Mouse (Mus musculus) lung, postnatal 0 days (tissue): Measurements from ENCODE around the gene Anpep.

Experiments used
- CTCF ChIP-seq: IDR thresholded peaks from 2 replicates; pipeline ENCODE4 v1.5.1; 2016; ENCODE audit warnings: antibody characterized with exemption, mild to moderate bottlenecking
- EP300 ChIP-seq: IDR thresholded peaks from 2 replicates; pipeline ENCODE4 v1.6.1; 2016; ENCODE audit warnings: antibody characterized with exemption, mild to moderate bottlenecking, control low read depth

DNA sequence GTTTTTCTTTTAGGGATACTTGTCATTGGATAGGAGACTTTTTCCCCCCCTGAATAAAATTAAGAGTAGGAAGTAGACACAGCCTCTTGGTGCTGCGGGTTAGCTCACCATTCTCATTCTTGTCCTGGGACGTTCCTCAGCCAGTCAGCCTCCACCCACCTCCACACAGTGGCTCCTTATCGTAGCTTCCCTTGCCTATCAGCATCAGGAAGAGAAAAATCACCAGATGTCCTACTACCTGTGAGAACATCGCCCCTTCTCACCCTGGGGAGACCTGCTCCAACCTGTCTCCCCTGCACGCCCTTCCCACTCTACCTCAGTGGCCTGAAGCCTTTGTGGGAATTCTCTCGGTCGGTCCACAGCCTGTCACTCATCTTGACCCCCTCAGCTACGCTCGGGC lies at the start of gene Anpep:
- TF ChIP-seq CTCF (no peak), EP300 (no peak)
